Mouse (Mus musculus) liver, adult 2 months (tissue): Measurements from ENCODE around the gene Gm5901. TPM values are rescaled to one million over a fixed set of nuclear protein-coding genes. Genes with fewer than 3 reads are reported as not detected.
A peak's percentile ranks its signal among the peaks of the same experiment; 100 is the strongest.

Experiments used
- DNase-seq: peaks from one replicate; pipeline ENCODE4 v3.0.0-alpha.2; 2011; ENCODE audit warnings: low read depth, low spot score; ENCODE audit errors: extremely low read depth
- H3K27ac ChIP-seq: fragments of 200-500 bp; replicated peaks from 2 replicates; pipeline ENCODE4 v1.5.1; 2012; ENCODE audit warnings: low read depth, mild to moderate bottlenecking, control low read depth, inconsistent platforms, low read length; ENCODE audit not compliant: insufficient read depth
- H3K27me3 ChIP-seq: fragments of 200-500 bp; 2 replicates; pipeline ENCODE4 v1.6.1; 2012; ENCODE audit warnings: mild to moderate bottlenecking, moderate library complexity, low read length, inconsistent platforms; ENCODE audit not compliant: control insufficient read depth, insufficient read depth
- H3K36me3 ChIP-seq: fragments of 200-500 bp; 2 replicates; pipeline ENCODE4 v1.6.1; 2012; ENCODE audit warnings: low read length, inconsistent platforms; ENCODE audit not compliant: control insufficient read depth, insufficient read depth
- H3K4me1 ChIP-seq: fragments of 200-500 bp; 2 replicates; pipeline ENCODE4 v1.6.1; 2011; ENCODE audit warnings: low read length; ENCODE audit not compliant: control insufficient read depth, insufficient read depth
- H3K4me3 ChIP-seq: fragments of 200-500 bp; 2 replicates; pipeline ENCODE4 v1.5.1; 2011; ENCODE audit warnings: low read depth, mild to moderate bottlenecking, control low read depth, low read length, moderate library complexity; ENCODE audit not compliant: insufficient read depth
- H3K79me2 ChIP-seq: fragments of 200-500 bp; 2 replicates; pipeline ENCODE4 v1.6.1; 2012; ENCODE audit warnings: inconsistent platforms, mild to moderate bottlenecking, low read length, moderate library complexity; ENCODE audit not compliant: control insufficient read depth, insufficient read depth
- H3K9ac ChIP-seq: fragments of 200-500 bp; 2 replicates; pipeline ENCODE4 v1.6.1; 2012; ENCODE audit warnings: low read depth, mild to moderate bottlenecking, control low read depth, inconsistent platforms, low read length
- CTCF ChIP-seq: fragments of 200-500 bp; IDR thresholded peaks from 2 replicates; pipeline ENCODE4 v1.5.1; 2011; ENCODE audit warnings: low read depth, low read length, control low read depth
- POLR2A ChIP-seq: fragments of 200-500 bp; IDR thresholded peaks from 2 replicates; pipeline ENCODE4 v1.6.1; 2011; ENCODE audit warnings: low read length, control low read depth; ENCODE audit not compliant: insufficient read depth; ENCODE audit errors: extremely low read depth
- WGBS: fragments of 180-500 bp; shearing (Covaris S2); methylation state at CpG from one replicate; pipeline ENCODE4 v1.1.7; 2018; 5-methylcytosine and 5-hydroxymethylcytosine counted together
- polyA plus RNA-seq: library from polyadenylated mRNA; depleted of rRNA; stranded (reverse); fragments of >200 nt; gene quantifications from 2 replicates; pipeline ENCODE4 v1.2.3, GENCODE M21; 2012
- total RNA-seq: library from RNA; depleted of rRNA; stranded (reverse); fragments of >200 nt; gene quantifications from 2 replicates; pipeline ENCODE4 v1.2.3, GENCODE M21; 2014

Gm5901 gene
- total and polyA plus RNA-seq, 2 experiments = not detected

GRCm38 (mm10) chr7:105396126-105396525 lies 21.3 kb downstream of the Gm5901 start:
- Histone ChIP-seq H3K27ac (peak overlapping the region; percentile 32; the same call in 1 of the 2 replicates), H3K36me3 (peaks cover 5% of the 10 kb centered on the region), H3K9ac (no peak overlapping the region), H3K27me3 (no peaks in the 10 kb centered on the region), H3K79me2 (peaks cover 5% of the 10 kb centered on the region; the same call in 1 of the 2 replicates), H3K4me3 (no peak overlapping the region), H3K4me1 (peaks cover 9% of the 10 kb centered on the region)
- TF ChIP-seq POLR2A (no peak), CTCF (no peak)
- DNase-seq = no peak

GRCm38 (mm10) chr7:105399058-105399934 lies 24.5 kb downstream of the Gm5901 start:
- peak; percentile 25 for DNase-seq
- H3K27me3 ChIP-seq = no peaks in the 10 kb centered on the region

GRCm38 (mm10) chr7:105399935-105400624 lies 25.2 kb downstream of the Gm5901 start, which contains the start of gene Fam160a2:
Gene Fam160a2, minus strand, starts transcription at chr7:105400054.
- peaks cover 5% of the 10 kb centered on the region; the same call in 1 of the 2 replicates for H3K79me2 ChIP-seq
- under 1% methylated on average over 55 of the region's 55 CpGs for WGBS
- peak within 1 kb of the TSS; percentile 67 for H3K27ac ChIP-seq
- H3K4me1 ChIP-seq = peaks cover 9% of the 10 kb centered on the region
- TF ChIP-seq CTCF (no peak), POLR2A (peak; percentile 50; the same call in 1 of the 2 replicates)
- H3K27me3 ChIP-seq = no peaks in the 10 kb centered on the region
- peak within 1 kb of the TSS; percentile 90 for H3K9ac ChIP-seq
- peak; percentile 98 for DNase-seq
- no peaks in the 10 kb centered on the region; the same call in 1 of the 2 replicates for H3K36me3 ChIP-seq
- H3K4me3 ChIP-seq = peak within 1 kb of the TSS; percentile 85

More at GRCm38 (mm10) chr7:105399058-105399934, 24.5 kb downstream of the Gm5901 start:
- Histone ChIP-seq H3K27ac (peak overlapping the region; percentile 52), H3K79me2 (peaks cover 5% of the 10 kb centered on the region; the same call in 1 of the 2 replicates), H3K4me1 (peaks cover 9% of the 10 kb centered on the region), H3K36me3 (no peaks in the 10 kb centered on the region; the same call in 1 of the 2 replicates), H3K9ac (peak overlapping the region; percentile 90), H3K4me3 (peak overlapping the region; percentile 85)
- TF ChIP-seq CTCF = no peak
- under 1% methylated on average over 25 of the region's 25 CpGs for WGBS

GRCm38 (mm10) chr7:105404268-105404667 lies 29.4 kb downstream of the Gm5901 start, which contains the start of gene Cnga4:
Gene Cnga4, plus strand, starts transcription at chr7:105404568.
- TF ChIP-seq POLR2A (no peak), CTCF (no peak)
- no peaks in the 10 kb centered on the region for H3K36me3 ChIP-seq
- H3K4me1 ChIP-seq = peaks cover 1% of the 10 kb centered on the region; the same call in 1 of the 2 replicates
- 82% methylated on average over 5 of the region's 5 CpGs for WGBS
- peaks cover 5% of the 10 kb centered on the region; the same call in 1 of the 2 replicates for H3K79me2 ChIP-seq
- no peak for DNase-seq
- no peak within 1 kb of the TSS for H3K27ac ChIP-seq
- no peaks in the 10 kb centered on the region for H3K27me3 ChIP-seq
- H3K4me3 ChIP-seq = no peak within 1 kb of the TSS
- H3K9ac ChIP-seq = no peak within 1 kb of the TSS

GRCm38 (mm10) chr7:105406322-105406721 lies 31.5 kb downstream of the Gm5901 start:
- no peak for DNase-seq
- H3K36me3 ChIP-seq = no peaks in the 10 kb centered on the region
- H3K27me3 ChIP-seq = no peaks in the 10 kb centered on the region
- H3K27ac ChIP-seq = no peak overlapping the region
- H3K79me2 ChIP-seq = no peaks in the 10 kb centered on the region
- no peak overlapping the region for H3K9ac ChIP-seq
- TF ChIP-seq POLR2A = no peak
- TF ChIP-seq CTCF = no peak
- H3K4me3 ChIP-seq = no peak overlapping the region
- 59% methylated on average over 1 of the region's 1 CpGs for WGBS
- H3K4me1 ChIP-seq = no peaks in the 10 kb centered on the region
